Mouse (Mus musculus): Measurements from ENCODE around the gene Cdyl. TPM values are rescaled to one million over a fixed set of nuclear protein-coding genes. Genes with fewer than 3 reads are reported as not detected.
A peak's percentile ranks its signal among the peaks of the same experiment; 100 is the strongest.

The Cdyl gene
- polyA plus RNA-seq, 2 experiments from 2014 or later, result 2.2 to 3.1 TPM

GRCm38 (mm10) chr13:35764559-35764958 is 104.9 kb downstream of the Cdyl start:
- ATAC-seq, result no peak

GRCm38 (mm10) chr13:35765817-35766216 is 106.2 kb downstream of the Cdyl start:
- ATAC-seq, result no peak

GRCm38 (mm10) chr13:35769673-35770072 is 110.0 kb downstream of the Cdyl start:
- no peak for ATAC-seq

- no peak for ATAC-seq
Measured at GRCm38 (mm10) chr13:35770421-35770820, 110.8 kb downstream of the Cdyl start.

- ATAC-seq, result no peak
Measured at GRCm38 (mm10) chr13:35771968-35772382, 112.3 kb downstream of the Cdyl start.

GRCm38 (mm10) chr13:35773763-35774162 is 114.1 kb downstream of the Cdyl start:
- ATAC-seq, result no peak

GRCm38 (mm10) chr13:35776123-35776522 is 116.5 kb downstream of the Cdyl start:
- no peak for ATAC-seq

GRCm38 (mm10) chr13:35780714-35781113 is 121.1 kb downstream of the Cdyl start:
- no peak for ATAC-seq

GRCm38 (mm10) chr13:35781755-35782154 is 122.1 kb downstream of the Cdyl start:
- no peak for ATAC-seq

- peak; percentile 70 for ATAC-seq
Measured at GRCm38 (mm10) chr13:35782949-35783348, 123.3 kb downstream of the Cdyl start.

- no peak for ATAC-seq
Measured at GRCm38 (mm10) chr13:35783576-35783975, 123.9 kb downstream of the Cdyl start.

- no peak for ATAC-seq
Measured at GRCm38 (mm10) chr13:35784281-35784680, 124.6 kb downstream of the Cdyl start.

- ATAC-seq, result no peak
Measured at GRCm38 (mm10) chr13:35785330-35785939, 125.8 kb downstream of the Cdyl start.

GRCm38 (mm10) chr13:35786726-35787399 is 127.2 kb downstream of the Cdyl start:
- ATAC-seq, result no peak

- ATAC-seq, result no peak
Measured at GRCm38 (mm10) chr13:35789577-35789976, 129.9 kb downstream of the Cdyl start.

GRCm38 (mm10) chr13:35790431-35790830 is 130.8 kb downstream of the Cdyl start:
- no peak for ATAC-seq

GRCm38 (mm10) chr13:35794309-35794708 is 134.7 kb downstream of the Cdyl start:
- no peak for ATAC-seq

GRCm38 (mm10) chr13:35794774-35795173 is 135.1 kb downstream of the Cdyl start:
- ATAC-seq, result no peak

- ATAC-seq, result no peak
Measured at GRCm38 (mm10) chr13:35795887-35796286, 136.3 kb downstream of the Cdyl start.

GRCm38 (mm10) chr13:35796352-35796751 is 136.7 kb downstream of the Cdyl start:
- no peak for ATAC-seq

- peak; percentile 23 for ATAC-seq
Measured at GRCm38 (mm10) chr13:35797811-35798522, 138.3 kb downstream of the Cdyl start.

- ATAC-seq, result no peak
Measured at GRCm38 (mm10) chr13:35798645-35799044, 139.0 kb downstream of the Cdyl start.

- no peak for ATAC-seq
Measured at GRCm38 (mm10) chr13:35800270-35800669, 140.6 kb downstream of the Cdyl start.

- no peak for ATAC-seq
Measured at GRCm38 (mm10) chr13:35805727-35806126, 146.1 kb downstream of the Cdyl start.

Data from CD4-positive, CD25-positive, alpha-beta regulatory T cell, adult 4 months (primary cell).